Mouse (Mus musculus) forebrain, embryonic 15.5 days (tissue): Measurements from ENCODE around the gene Gm48552. TPM values are rescaled to one million over a fixed set of nuclear protein-coding genes. Genes with fewer than 3 reads are reported as not detected.

Experiments used
- ATAC-seq: fragments of 200-750 bp; cut with Nextera tagmentation; replicated peaks from 2 replicates; pipeline ENCODE4 v1.8.0; 2017; ENCODE audit warnings: mild to moderate bottlenecking, moderate TSS enrichment, moderate library complexity
- H3K27ac ChIP-seq: fragments of 300-500 bp; sonication (generic); replicated peaks from 2 replicates; pipeline ENCODE4 v1.5.1; 2015; ENCODE audit warnings: mild to moderate bottlenecking, inconsistent platforms
- H3K27me3 ChIP-seq: fragments of 300-500 bp; sonication (generic); 2 replicates; pipeline ENCODE4 v1.6.1; 2015; ENCODE audit warnings: inconsistent platforms
- H3K36me3 ChIP-seq: fragments of 300-500 bp; sonication (generic); 2 replicates; pipeline ENCODE4 v1.6.1; 2015; ENCODE audit warnings: mild to moderate bottlenecking, inconsistent platforms
- H3K4me1 ChIP-seq: fragments of 300-500 bp; sonication (generic); 2 replicates; pipeline ENCODE4 v1.6.1; 2015; ENCODE audit warnings: inconsistent platforms
- H3K4me2 ChIP-seq: fragments of 300-500 bp; sonication (generic); replicated peaks from 2 replicates; pipeline ENCODE4 v1.6.1; 2015; ENCODE audit warnings: mild to moderate bottlenecking, inconsistent platforms
- H3K4me3 ChIP-seq: fragments of 300-500 bp; sonication (generic); 2 replicates; pipeline ENCODE4 v1.5.1; 2015; ENCODE audit warnings: mild to moderate bottlenecking, inconsistent platforms
- H3K9ac ChIP-seq: fragments of 300-500 bp; sonication (generic); replicated peaks from 2 replicates; pipeline ENCODE4 v1.6.1; 2015; ENCODE audit warnings: mild to moderate bottlenecking, inconsistent platforms
- H3K9me3 ChIP-seq: fragments of 300-500 bp; sonication (generic); 2 replicates; pipeline ENCODE4 v1.6.1; 2016; ENCODE audit warnings: inconsistent platforms
- WGBS: fragments of 180-500 bp; shearing (Covaris S2); methylation state at CpG from one replicate; pipeline ENCODE4 v1.1.7; 2015; ENCODE audit warnings: mixed read lengths; 5-methylcytosine and 5-hydroxymethylcytosine counted together
- polyA plus RNA-seq: library from polyadenylated mRNA; unstranded; fragments of >200 nt; fragmentation: Nextera tagmentation; extraction: Ambion mirVana; gene quantifications from 2 replicates; pipeline ENCODE4 v1.2.1, GENCODE M21; 2015

Gm48552 gene
- polyA plus RNA-seq, 1 experiment from 2014 or later, result 2.9 TPM

DNA sequence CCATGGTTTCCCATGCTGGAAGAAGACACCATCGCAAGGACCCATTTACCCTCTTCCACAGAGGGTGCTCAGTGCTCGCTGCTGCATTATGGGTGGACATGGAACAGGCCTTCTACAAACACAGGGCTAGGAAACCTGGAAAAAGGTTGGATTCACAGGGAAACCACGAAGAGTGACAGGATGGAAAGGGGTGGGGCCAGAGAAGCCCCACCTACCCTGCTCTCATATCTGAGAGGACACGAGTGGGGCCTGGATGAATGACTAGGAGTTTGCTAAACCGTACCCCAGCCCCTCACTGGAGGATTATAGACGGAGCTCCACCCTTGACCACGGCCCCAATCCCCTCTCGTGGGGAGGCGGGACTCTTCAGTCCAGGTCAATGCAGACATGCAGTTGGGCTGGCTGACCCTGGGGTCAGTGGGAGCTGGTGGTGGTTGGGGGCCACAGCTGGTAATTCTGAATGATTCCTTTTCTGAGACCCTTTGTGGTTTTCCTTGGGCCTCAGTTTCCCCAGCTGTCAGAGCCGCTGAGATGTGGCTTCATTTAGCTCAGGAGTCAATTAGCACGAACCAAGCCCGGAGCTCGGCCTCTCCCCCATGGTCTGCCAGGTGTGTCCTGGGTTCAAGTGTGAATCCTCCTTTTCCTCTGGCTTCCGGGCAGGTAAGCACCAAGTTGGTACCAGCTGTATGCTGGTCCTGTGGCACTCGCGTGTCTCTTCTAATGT, 23.9 kb downstream of the Gm48552 start:
- peak overlapping the region; percentile 82 for H3K27ac ChIP-seq
- H3K27me3 ChIP-seq, result 0 out of 2 replicates have a peak, but pooled peaks cover 3% of the 10 kb centered on the region
- 0 out of 2 replicates have a peak, but pooled peaks cover 6% of the 10 kb centered on the region for H3K36me3 ChIP-seq
- WGBS, result 69% methylated on average over 16 of the region's 16 CpGs
- no peak overlapping the region for H3K4me3 ChIP-seq
- H3K4me1 ChIP-seq, result peaks cover 69% of the 10 kb centered on the region
- H3K4me2 ChIP-seq, result no peak overlapping the region
- H3K9me3 ChIP-seq, result no peaks in the 10 kb centered on the region
- H3K9ac ChIP-seq, result no peak overlapping the region
- ATAC-seq, result no peak

DNA sequence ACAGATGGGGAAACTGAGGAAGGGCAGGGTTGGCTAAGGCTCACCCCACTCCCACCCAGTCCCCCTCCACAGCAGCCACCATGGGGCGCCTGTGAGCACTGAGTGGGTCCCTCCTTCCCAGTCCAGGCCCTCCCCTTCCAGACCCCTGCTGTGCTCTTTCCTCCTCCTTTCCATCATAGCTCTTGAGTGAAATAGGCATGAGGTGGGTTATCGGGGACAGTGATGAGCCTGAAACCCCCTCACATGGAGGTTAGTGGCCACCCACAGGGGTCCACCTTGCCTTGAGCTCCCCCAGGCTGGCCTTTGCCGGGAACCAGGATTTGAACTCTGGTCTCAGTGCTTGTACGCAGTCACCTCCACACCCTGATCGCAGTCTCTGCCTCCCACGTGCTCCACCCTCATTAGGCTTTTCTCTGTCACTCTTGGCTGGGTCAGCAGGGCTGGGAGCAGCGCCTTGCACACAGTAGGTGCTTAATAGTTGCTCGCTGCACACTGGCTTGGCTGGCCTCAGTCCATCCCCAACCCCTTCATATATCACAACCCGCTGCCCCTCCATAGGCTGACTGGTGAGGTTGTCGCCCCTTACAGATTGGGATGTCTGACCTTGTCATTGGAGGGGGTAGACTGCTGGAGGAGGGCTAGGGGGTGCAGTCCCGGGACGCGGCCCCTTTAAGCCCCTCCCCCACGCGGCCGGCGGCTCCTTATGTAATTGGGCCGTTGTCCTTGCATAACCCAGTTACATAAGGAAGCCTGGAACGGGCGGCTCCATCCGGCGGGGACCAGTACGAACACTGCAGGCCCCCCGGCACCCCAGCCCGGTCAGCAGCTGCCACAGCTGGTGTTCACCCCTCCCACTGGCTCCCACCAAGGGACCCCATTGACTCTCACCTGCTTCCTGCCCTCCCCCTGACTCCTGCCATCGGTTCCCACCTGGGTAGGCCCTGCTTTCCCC, 24.8 kb downstream of the Gm48552 start:
- Histone ChIP-seq H3K9me3 (no peaks in the 10 kb centered on the region), H3K4me2 (no peak overlapping the region; the same call in 1 of the 2 replicates), H3K27ac (no peak overlapping the region), H3K36me3 (no peaks in the 10 kb centered on the region), H3K4me3 (no peak overlapping the region), H3K4me1 (peaks cover 70% of the 10 kb centered on the region), H3K9ac (no peak overlapping the region), H3K27me3 (no peaks in the 10 kb centered on the region)
- WGBS, result 27% methylated on average over 26 of the region's 26 CpGs
- no peak for ATAC-seq

DNA sequence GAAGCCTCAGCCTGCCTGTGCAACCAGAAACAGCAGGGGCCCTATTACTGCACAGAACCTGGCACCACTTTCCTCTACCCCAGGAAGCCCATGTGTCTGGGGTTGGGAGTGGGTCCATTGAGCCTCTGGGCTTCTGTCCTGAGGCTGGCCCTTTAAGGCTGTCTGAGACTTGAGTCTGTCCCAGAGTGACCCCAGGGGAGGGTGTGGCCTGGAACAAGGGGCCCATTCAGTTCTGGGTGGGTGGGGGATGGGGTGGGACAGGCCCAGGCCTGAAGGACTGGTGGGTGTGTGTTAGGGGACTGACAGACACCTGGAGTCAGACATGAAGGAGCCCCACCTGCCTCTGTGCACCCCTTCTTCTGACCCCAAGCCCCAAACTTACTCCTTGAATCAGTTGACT, 25.9 kb downstream of the Gm48552 start:
- H3K9ac ChIP-seq, result no peak overlapping the region
- H3K9me3 ChIP-seq, result no peaks in the 10 kb centered on the region
- ATAC-seq, result no peak
- peaks cover 73% of the 10 kb centered on the region for H3K4me1 ChIP-seq
- no peaks in the 10 kb centered on the region; the same call in 1 of the 2 replicates for H3K36me3 ChIP-seq
- no peak overlapping the region for H3K27ac ChIP-seq
- H3K4me2 ChIP-seq, result no peak overlapping the region
- H3K4me3 ChIP-seq, result no peak overlapping the region
- no peaks in the 10 kb centered on the region for H3K27me3 ChIP-seq

DNA sequence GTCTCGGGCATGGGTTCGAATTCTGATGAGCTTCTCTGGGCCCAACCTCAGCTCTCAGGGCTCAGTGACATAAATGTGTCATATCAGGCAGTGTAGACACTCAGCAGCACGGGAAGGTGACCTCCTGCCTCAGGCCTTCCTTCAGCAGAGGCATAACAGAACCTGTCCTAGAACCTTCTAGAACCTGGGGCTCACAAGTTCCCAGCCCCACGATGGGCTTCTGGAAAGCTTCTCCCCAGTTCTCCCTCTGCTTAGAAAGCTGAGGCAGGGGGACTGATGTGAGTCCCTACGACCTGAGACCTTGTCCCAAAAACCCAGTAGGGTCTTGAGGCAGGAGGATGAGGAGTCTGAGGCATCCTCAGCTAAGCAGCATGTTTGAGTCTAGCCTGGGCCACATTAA, 26.3 kb downstream of the Gm48552 start:
- Histone ChIP-seq H3K4me1 (peaks cover 73% of the 10 kb centered on the region), H3K36me3 (no peaks in the 10 kb centered on the region; the same call in 1 of the 2 replicates), H3K27ac (no peak overlapping the region), H3K4me2 (no peak overlapping the region), H3K9ac (no peak overlapping the region), H3K4me3 (no peak overlapping the region), H3K27me3 (no peaks in the 10 kb centered on the region), H3K9me3 (no peaks in the 10 kb centered on the region)
- WGBS, result 70% methylated on average over 5 of the region's 5 CpGs
- ATAC-seq, result no peak

DNA sequence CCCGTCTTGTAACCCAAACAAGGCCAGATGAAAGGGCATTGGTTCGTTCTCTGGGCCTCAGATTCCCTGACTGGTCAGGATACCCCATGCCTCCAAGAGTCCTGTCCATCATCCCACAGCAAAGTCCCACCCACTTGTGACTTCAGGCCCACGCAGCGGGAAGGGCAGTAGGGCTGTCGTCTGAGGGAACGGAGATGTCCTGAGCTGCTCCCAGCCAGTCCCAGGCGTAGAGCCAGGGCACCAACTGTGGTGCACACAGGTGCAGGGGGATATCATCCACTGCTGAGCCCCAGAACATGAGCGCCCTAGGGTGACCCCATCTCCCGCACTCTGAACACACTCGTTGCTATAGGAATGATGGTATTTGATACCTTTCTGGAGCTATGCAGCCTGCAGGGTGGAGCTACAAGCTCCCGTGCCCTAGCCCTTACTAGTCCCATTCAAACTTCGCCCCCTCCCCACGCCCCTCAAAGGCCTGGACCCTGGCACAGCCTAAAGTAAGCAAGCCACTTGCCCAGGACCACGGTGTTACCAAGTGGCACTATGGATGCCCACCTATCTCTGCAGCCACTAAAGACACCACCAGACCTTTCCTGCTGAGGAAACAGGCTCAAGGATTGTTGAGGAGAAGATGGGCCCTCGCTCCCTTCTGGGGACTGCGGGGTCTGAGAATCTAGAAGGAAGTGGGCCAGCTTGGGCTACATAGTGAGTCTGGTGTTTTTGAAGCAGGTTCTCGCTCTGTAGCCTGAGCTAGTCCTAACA, 26.9 kb downstream of the Gm48552 start:
- Histone ChIP-seq H3K4me1 (peaks cover 70% of the 10 kb centered on the region), H3K4me3 (no peak overlapping the region)

DNA sequence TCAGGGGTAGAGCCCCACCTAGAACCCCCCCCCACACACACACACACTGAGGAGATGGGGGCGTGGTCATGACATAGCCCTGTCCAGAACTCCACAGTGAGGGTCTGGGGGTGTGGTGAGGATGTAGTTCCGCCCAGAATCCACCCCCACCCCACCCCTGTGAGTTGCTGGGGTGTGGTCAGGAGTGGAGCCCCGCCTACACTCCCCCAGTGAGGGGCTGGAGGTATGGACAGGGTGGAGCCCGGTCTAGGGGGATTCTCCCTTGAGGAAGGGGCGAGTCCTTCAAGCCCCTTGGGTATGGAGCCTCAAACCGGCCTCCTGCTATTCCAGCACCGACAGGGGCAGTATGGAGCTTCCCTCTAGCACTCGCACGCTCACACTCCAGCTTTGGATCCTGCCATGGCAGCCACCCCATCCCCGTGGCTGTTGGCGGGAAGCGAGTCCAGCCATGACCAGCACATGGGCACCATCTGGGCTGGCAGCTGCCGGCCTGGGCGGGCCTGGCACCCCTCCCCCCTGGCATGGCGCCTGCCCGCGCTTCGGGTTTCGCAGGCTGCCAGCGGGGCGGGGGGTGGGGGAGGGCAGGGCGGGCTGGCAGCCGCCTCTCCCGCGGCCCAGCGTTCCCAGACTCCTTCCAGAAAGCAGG, 27.9 kb downstream of the Gm48552 start:
- Histone ChIP-seq H3K9me3 (no peaks in the 10 kb centered on the region), H3K4me1 (peaks cover 60% of the 10 kb centered on the region), H3K4me3 (peak overlapping the region; percentile 31), H3K27me3 (no peaks in the 10 kb centered on the region), H3K27ac (peak overlapping the region; percentile 89), H3K36me3 (no peaks in the 10 kb centered on the region; the same call in 1 of the 2 replicates), H3K4me2 (peak overlapping the region; percentile 45), H3K9ac (peak overlapping the region; percentile 21)
- WGBS, result 2% methylated on average over 18 of the region's 26 CpGs
- ATAC-seq, result peak; percentile 85

More for the DNA sequence above, 26.9 kb downstream of the Gm48552 start:
- Histone ChIP-seq H3K27me3 (no peaks in the 10 kb centered on the region), H3K9ac (no peak overlapping the region), H3K27ac (peak overlapping the region; percentile 89), H3K9me3 (no peaks in the 10 kb centered on the region), H3K4me2 (no peak overlapping the region), H3K36me3 (no peaks in the 10 kb centered on the region; the same call in 1 of the 2 replicates)
- WGBS, result 65% methylated on average over 17 of the region's 17 CpGs
- ATAC-seq, result no peak

DNA sequence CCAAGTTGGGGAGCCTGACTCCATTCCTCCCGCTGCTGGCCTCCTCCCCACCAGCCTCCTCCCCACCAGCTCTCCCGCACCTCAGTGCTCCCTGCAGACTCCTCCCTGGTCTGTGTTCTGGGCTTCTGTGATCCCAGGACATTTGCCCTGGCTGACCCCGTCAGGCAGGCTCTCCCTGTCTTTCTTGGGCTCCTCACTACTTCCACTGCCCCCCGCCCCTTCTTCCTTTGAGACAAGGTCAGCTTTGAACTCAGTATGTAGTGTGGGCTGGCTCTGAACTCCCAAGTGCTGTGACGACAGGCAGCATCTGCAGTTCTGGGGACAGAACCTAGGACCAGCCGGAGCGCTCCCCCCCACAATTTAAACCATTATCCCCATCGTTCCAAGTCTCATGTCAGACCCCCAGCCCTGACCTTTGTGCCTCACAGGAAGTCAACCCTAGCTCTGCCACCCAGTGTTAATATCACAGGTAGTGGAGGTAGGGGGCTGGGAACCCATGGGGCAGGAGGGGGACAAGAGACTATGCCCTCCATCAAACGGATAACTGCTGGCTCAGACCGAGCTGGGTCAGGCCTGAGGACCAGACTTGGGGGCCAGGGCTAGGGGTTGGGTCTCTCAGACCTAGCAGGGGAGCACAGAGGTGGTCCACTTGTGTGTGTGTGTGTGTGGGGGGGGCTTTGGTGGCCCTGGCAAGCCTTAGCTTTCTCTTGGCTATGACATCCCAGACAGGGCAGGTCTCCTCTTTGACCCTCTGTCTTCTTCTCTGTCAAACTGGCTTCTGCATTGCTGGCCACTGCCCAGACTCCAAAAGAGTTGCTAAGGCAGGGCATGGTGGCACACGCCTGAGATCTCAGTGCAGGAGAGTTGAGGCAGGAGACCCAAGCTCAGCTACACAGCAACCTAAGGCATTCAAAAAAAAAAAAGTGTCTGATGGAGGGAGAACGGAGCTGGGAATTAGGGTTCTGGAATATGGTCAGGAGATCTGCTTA, 28.7 kb downstream of the Gm48552 start:
- WGBS, result 42% methylated on average over 12 of the region's 12 CpGs
- no peak; the same call in 1 of the 2 replicates for ATAC-seq
- peak overlapping the region; percentile 31 for H3K4me3 ChIP-seq
- H3K27me3 ChIP-seq, result no peaks in the 10 kb centered on the region
- peak overlapping the region; percentile 21; the same call in 1 of the 2 replicates for H3K9ac ChIP-seq
- H3K36me3 ChIP-seq, result no peaks in the 10 kb centered on the region; the same call in 1 of the 2 replicates
- H3K27ac ChIP-seq, result peak overlapping the region; percentile 89
- peak overlapping the region; percentile 45 for H3K4me2 ChIP-seq
- H3K9me3 ChIP-seq, result no peaks in the 10 kb centered on the region
- peaks cover 52% of the 10 kb centered on the region for H3K4me1 ChIP-seq

DNA sequence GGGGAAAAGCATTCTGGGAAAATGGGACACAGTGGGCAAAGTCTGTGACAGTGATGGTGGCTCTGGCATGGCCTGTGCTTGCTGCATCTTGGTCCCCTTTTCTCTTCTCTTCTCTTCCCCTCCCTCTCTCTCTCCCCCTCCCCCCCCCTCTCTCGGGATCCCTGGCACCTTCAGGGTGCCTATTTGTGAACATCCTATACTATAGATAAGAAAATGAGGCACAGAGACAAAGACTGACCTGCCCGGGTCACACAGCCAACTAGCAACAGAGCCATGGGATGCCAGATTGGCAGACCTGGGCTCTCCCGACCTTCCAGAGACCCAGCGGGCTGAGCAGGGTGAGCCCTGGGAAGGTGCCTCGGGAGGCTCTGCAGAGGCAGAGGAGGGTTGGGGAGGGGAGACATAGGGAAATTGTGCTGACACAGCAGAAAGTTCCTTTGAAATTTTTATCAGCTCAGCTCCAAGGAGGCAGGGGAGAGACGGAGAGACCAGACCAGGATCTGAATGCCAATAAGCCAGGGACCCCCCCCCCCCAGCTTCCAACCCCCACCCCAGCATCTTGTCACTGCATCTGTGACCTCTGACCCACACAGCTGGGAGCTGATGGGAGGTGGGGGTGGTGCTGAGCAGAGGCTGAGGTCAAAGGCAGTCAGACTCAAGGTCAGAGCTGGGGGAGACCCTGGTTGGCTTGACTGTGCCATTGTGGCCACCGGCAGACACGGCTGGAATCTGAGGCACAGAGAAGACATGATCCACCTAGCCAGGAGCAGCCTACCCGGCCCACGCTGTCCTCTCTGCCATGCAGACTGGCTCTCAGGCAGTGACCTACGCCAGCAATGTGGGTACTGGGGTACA, 29.6 kb downstream of the Gm48552 start:
- Histone ChIP-seq H3K4me3 (no peak overlapping the region), H3K27me3 (no peaks in the 10 kb centered on the region), H3K27ac (peak overlapping the region; percentile 89), H3K9me3 (no peaks in the 10 kb centered on the region), H3K36me3 (no peaks in the 10 kb centered on the region; the same call in 1 of the 2 replicates), H3K4me2 (no peak overlapping the region), H3K9ac (no peak overlapping the region), H3K4me1 (peaks cover 47% of the 10 kb centered on the region)
- WGBS, result 45% methylated on average over 11 of the region's 11 CpGs
- no peak for ATAC-seq

DNA sequence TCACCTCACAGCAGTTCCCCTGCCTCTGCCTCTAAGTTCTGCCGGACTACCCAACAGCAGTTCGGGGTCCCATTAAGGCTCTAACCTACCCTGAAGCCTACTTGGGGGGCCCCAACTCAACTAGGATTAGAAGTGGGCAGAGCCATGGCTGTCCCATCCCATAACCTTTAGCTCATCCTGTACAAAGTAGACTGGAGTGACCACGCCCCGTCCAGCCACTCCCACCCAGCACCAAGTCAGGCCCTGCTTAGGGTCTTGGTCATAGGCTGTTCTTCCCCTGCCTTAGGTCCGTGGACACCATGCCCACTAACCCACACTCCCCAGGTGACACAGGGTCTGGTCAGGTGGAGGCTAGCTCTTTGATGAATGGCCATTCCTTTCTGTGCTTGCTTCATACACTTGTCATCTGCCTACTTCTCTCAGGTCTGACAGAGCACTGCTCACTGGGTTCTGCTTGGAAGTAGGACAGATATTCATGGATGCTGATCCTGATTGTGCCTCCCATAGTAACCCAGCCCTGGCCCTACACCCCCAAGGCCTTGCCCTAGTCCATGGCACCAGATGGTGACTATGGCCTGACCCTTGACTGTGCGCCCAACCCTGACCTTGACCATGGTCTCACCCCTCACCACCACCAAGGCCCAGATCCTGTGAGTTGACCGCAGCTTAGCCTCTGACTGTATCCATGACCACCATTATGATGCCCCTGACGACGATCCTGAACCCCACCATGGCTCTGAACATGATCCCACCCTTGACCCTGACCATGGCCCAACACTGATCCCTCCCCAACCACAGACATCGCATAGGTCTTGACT, 30.5 kb downstream of the Gm48552 start:
- ATAC-seq, result no peak
- H3K27me3 ChIP-seq, result no peaks in the 10 kb centered on the region
- H3K36me3 ChIP-seq, result no peaks in the 10 kb centered on the region; the same call in 1 of the 2 replicates
- H3K9me3 ChIP-seq, result no peaks in the 10 kb centered on the region
- H3K27ac ChIP-seq, result peak overlapping the region; percentile 35
- H3K4me2 ChIP-seq, result no peak overlapping the region
- H3K9ac ChIP-seq, result no peak overlapping the region
- peaks cover 46% of the 10 kb centered on the region for H3K4me1 ChIP-seq
- 95% methylated on average over 10 of the region's 10 CpGs for WGBS
- no peak overlapping the region for H3K4me3 ChIP-seq
